Mouse (Mus musculus): Measurements from ENCODE around the gene Sgsm1.

GRCm38 (mm10) chr5:113291125-113291524 is 19.5 kb downstream of the Sgsm1 start:
- no peak for TF ChIP-seq CTCF (IDR thresholded peaks at IDR 0.05; ENCODE audit: extremely low read depth, insufficient read depth, insufficient read length, insufficient replicate concordance)
- no peak for TF ChIP-seq POLR2A (IDR thresholded peaks at IDR 0.05; ENCODE audit: low read depth, low read length)
